Mouse (Mus musculus) kidney, embryonic 15.5 days (tissue): ENCODE data around the gene Ambra1. TPM values are rescaled to one million over a fixed set of nuclear protein-coding genes. Genes with fewer than 3 reads are reported as not detected.

Source experiments
- ATAC-seq: fragments of 200-750 bp; cut with Nextera tagmentation; replicated peaks from 2 replicates; pipeline ENCODE4 v1.8.0; 2017; ENCODE audit warnings: moderate TSS enrichment; ENCODE audit not compliant: low FRiP score
- H3K27ac ChIP-seq: fragments of 300-500 bp; sonication (generic); 2 replicates; pipeline ENCODE4 v1.5.1; 2015; ENCODE audit warnings: mild to moderate bottlenecking, inconsistent platforms
- H3K27me3 ChIP-seq: fragments of 300-500 bp; sonication (generic); 2 replicates; pipeline ENCODE4 v1.6.1; 2015; ENCODE audit warnings: inconsistent platforms
- H3K36me3 ChIP-seq: fragments of 300-500 bp; sonication (generic); 2 replicates; pipeline ENCODE4 v1.6.1; 2015; ENCODE audit warnings: inconsistent platforms
- H3K4me1 ChIP-seq: fragments of 300-500 bp; sonication (generic); 2 replicates; pipeline ENCODE4 v1.6.1; 2015; ENCODE audit warnings: inconsistent platforms
- H3K4me2 ChIP-seq: fragments of 300-500 bp; sonication (generic); 2 replicates; pipeline ENCODE4 v1.6.1; 2015; ENCODE audit warnings: moderate library complexity, mild to moderate bottlenecking, inconsistent platforms
- H3K4me3 ChIP-seq: fragments of 300-500 bp; sonication (generic); replicated peaks from 2 replicates; pipeline ENCODE4 v1.5.1; 2015; ENCODE audit warnings: mild to moderate bottlenecking, inconsistent platforms
- H3K9ac ChIP-seq: fragments of 300-500 bp; sonication (generic); 2 replicates; pipeline ENCODE4 v1.6.1; 2015; ENCODE audit warnings: mild to moderate bottlenecking, inconsistent platforms
- H3K9me3 ChIP-seq: fragments of 300-500 bp; sonication (generic); replicated peaks from 2 replicates; pipeline ENCODE4 v1.6.1; 2016; ENCODE audit warnings: inconsistent platforms
- WGBS: fragments of 180-500 bp; shearing (Covaris S2); methylation state at CpG from one replicate; pipeline ENCODE4 v1.1.7; 2015; ENCODE audit warnings: mixed read lengths; 5-methylcytosine and 5-hydroxymethylcytosine counted together
- polyA plus RNA-seq: library from polyadenylated mRNA; unstranded; fragments of >200 nt; fragmentation: Nextera tagmentation; extraction: Ambion mirVana; gene quantifications from 2 replicates; pipeline ENCODE4 v1.2.1, GENCODE M21; 2015

The Ambra1 gene
- polyA plus RNA-seq, 1 experiment from 2014 or later: 19.9 TPM

DNA sequence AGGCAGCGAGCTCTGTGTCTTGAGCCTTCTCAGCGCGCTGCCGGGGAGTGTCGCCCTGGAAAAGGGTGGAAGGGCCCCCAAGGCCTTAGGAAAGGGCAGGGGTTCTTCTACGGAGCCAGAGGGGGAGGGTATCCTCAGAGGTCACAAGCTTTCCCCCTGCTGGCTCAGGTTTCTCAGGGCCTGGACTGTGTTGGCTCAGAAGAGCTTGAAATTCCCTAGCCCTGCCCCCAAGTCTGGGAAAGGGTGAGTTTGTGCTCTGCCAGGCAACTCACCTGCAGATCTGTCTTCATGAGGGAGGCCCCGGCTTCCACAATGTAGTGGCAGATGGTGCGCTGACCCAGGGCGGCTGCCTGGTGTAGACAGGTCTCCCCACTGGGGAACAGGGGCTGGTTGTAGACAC lies 203.5 kb downstream of the Ambra1 start:
- ATAC-seq: peak; percentile 16; the same call in 1 of the 2 replicates
- peaks cover 52% of the 10 kb centered on the region for H3K4me1 ChIP-seq
- no peaks in the 10 kb centered on the region for H3K9me3 ChIP-seq
- H3K27me3 ChIP-seq: no peaks in the 10 kb centered on the region
- peak overlapping the region; percentile 96 for H3K27ac ChIP-seq
- no peak overlapping the region for H3K9ac ChIP-seq
- no peak overlapping the region for H3K4me3 ChIP-seq
- H3K36me3 ChIP-seq: peaks cover 55% of the 10 kb centered on the region
- WGBS: 30% methylated on average over 9 of the region's 9 CpGs
- H3K4me2 ChIP-seq: peak overlapping the region; percentile 65; the same call in 1 of the 2 replicates

DNA sequence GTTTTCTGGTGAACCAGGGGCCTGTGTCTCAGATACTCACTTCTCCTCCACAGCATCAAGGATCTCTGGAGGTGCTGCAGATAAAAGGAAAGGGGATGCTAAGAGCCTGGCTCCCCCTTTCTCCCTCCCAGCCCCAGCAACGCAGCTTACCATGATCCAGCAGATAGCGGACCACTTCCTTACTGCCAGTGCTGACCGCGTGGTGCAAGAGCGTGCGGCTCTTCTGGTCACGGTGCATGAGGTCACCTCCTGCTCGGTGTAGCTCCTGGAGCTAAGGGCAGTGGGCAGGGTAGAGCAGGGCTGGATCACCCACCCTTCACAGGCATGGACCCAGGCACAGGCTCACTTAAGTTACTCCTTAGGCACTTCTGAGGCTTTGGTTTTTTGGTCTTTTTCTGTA lies 204.1 kb downstream of the Ambra1 start:
- H3K4me2 ChIP-seq: no peak overlapping the region
- ATAC-seq: no peak
- peak overlapping the region; percentile 96 for H3K27ac ChIP-seq
- H3K27me3 ChIP-seq: no peaks in the 10 kb centered on the region
- 31% methylated on average over 8 of the region's 8 CpGs for WGBS
- H3K36me3 ChIP-seq: peaks cover 60% of the 10 kb centered on the region
- no peaks in the 10 kb centered on the region for H3K9me3 ChIP-seq
- H3K4me3 ChIP-seq: no peak overlapping the region
- H3K9ac ChIP-seq: no peak overlapping the region
- H3K4me1 ChIP-seq: peaks cover 51% of the 10 kb centered on the region

DNA sequence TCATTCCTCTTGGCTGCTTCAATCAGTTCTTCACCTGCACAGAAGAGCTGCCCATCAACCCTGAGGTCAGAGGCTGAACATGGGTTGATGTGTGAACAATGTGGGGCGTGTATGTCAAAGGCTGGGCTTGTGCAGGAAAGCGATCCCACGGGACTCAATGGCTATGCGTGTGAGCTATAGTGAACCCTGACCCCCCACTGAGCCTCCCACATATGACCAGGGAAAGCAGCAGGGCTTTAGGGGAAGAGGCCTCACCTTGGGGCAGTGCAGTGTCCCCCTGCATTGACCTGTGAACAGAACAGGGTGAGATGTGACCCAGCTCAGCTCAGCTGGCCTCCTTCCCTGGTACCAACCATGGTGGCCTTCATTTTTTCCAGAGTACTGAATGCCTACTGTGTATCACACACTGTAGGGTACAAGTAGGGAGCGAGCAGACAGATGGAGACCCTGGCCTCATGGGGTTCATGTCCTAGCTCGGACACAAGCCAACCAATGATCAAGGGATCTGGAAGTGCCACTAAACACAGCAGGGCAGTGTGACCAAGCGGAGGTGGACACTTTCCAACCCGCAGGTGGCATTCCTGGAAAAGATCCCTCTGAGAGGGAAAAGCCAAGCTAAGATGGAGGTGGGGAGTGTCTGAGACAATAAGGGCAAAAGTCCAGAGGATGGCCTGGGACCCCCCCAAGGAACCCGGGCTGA lies 205.0 kb downstream of the Ambra1 start:
- peaks cover 63% of the 10 kb centered on the region for H3K36me3 ChIP-seq
- no peak overlapping the region for H3K4me3 ChIP-seq
- no peaks in the 10 kb centered on the region for H3K27me3 ChIP-seq
- 78% methylated on average over 9 of the region's 9 CpGs for WGBS
- H3K9me3 ChIP-seq: no peaks in the 10 kb centered on the region
- no peak for ATAC-seq
- no peak overlapping the region for H3K27ac ChIP-seq
- H3K4me2 ChIP-seq: no peak overlapping the region
- H3K9ac ChIP-seq: no peak overlapping the region
- H3K4me1 ChIP-seq: peaks cover 46% of the 10 kb centered on the region

DNA sequence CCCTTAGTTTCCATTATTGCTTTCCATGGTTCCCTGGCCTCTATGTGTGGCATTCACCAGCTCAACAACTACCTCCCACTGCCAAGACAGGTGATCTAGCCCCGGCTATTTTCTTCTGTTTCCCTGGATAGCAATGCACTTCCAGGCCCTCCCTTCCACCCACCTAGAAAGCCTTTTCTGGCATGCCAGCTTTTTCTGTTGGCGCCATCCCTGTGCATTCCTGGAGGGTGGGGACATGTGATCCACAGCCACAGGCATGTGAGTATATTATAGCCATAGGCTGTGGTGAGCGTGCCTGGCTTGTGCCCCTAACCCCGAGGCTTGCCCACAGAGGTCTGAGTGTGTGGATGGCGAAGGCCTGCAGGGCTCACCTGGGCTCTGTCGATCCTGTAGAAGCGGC lies 206.2 kb downstream of the Ambra1 start:
- Histone ChIP-seq H3K4me2 (no peak overlapping the region), H3K4me1 (peaks cover 38% of the 10 kb centered on the region), H3K27me3 (no peaks in the 10 kb centered on the region), H3K9me3 (no peaks in the 10 kb centered on the region), H3K9ac (no peak overlapping the region), H3K27ac (no peak overlapping the region), H3K36me3 (peaks cover 73% of the 10 kb centered on the region), H3K4me3 (no peak overlapping the region)
- no peak for ATAC-seq
- 93% methylated on average over 7 of the region's 7 CpGs for WGBS

DNA sequence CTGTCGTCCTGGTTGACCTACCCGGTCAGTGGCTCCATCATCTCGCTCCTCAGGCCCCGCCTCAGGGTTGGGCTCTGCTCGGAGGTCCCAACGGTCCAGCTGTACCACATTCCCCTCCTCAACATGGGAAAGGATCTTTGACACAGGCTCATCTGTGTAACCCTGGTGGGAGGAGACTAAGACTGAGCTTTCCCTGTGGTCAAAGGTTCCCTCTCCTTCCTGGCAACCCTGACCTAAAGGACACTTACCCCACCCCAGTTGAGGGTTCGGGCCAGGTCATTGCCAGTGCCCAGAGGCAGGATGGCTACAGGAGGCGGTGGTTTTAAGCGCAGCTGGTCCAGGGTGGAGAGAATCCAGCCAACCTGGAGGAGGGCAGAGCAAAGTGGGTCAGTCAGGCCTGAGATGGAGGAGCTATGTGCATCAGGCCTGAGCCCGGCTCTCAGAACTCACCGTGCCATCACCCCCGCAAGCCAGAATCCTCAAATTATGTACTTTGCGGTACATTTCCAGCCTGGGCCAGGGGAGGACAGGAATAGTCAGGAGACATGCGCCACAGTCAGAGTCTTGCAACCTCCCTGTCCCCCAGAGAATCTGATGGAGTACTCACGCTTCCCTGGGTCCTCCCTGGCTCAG lies 209.5 kb downstream of the Ambra1 start:
- Histone ChIP-seq H3K4me2 (no peak overlapping the region), H3K27me3 (no peaks in the 10 kb centered on the region), H3K4me3 (no peak overlapping the region), H3K9me3 (no peaks in the 10 kb centered on the region), H3K27ac (no peak overlapping the region), H3K9ac (no peak overlapping the region), H3K36me3 (peaks cover 76% of the 10 kb centered on the region), H3K4me1 (peaks cover 8% of the 10 kb centered on the region)
- no peak for ATAC-seq
- WGBS: 79% methylated on average over 15 of the region's 15 CpGs

DNA sequence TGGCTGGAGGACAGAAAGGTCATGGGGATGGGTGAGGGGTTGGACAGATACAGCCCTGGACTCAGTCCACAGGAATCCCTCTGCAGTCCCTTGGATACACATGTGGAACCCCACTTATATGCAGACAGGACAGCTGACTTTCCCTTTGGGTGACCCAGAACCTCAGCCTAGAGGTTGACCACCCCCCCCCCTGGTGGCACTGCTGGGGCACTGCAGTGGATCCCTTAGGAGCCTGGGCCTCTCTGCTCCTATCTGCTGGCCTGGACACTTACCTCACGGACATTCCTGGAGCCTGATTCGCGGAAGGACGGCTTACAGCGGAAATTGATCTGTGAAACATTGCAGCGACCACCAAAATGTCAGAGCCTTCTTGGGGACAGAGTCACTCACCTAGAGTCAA lies 212.4 kb downstream of the Ambra1 start:
- H3K4me2 ChIP-seq: no peak overlapping the region

DNA sequence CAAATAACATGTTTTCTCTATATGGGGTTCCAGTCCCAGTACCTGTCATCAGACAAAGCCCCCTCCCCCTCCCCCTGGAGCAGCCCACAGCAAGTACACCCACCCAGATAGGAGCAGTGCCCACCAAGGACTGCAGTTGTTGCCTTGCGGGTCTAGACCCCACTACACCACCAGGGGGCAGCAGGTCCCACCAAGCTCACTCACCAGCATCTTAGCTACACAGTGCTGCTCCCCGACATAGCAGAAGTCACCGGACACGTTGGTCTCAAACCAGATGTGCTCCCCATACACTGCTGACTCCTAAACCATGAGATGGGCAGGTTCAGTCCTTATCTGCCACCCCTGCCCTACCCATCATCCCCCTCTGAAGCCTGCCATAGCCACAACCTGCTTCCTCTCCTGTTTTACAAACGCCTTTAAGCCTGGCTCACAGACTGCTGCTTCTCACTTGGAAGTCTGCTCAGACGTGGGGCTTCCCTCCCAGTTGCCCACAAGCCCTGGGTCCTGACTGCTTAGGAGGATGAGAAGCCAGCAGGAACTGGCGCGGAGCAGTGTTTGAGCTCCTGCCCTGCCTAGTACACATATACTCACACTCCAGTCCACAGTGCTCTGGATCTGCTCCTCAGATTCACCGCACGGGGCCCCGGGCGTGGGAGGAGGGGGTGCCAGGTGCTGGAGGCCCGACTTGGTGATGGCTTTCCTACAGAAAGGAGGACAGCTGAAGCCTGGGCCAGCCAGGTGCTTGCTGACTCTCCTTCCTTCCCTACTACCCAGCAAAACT lies 214.4 kb downstream of the Ambra1 start:
- H3K9me3 ChIP-seq: no peaks in the 10 kb centered on the region
- no peak overlapping the region for H3K27ac ChIP-seq
- H3K4me3 ChIP-seq: no peak overlapping the region
- no peaks in the 10 kb centered on the region for H3K27me3 ChIP-seq
- peaks cover 46% of the 10 kb centered on the region for H3K4me1 ChIP-seq
- ATAC-seq: peak; percentile 49
- H3K4me2 ChIP-seq: no peak overlapping the region
- H3K9ac ChIP-seq: no peak overlapping the region
- 40% methylated on average over 13 of the region's 13 CpGs for WGBS
- peaks cover 26% of the 10 kb centered on the region for H3K36me3 ChIP-seq

More for the DNA sequence above, 212.4 kb downstream of the Ambra1 start:
- no peak overlapping the region for H3K27ac ChIP-seq
- no peak overlapping the region for H3K4me3 ChIP-seq
- H3K4me1 ChIP-seq: peaks cover 26% of the 10 kb centered on the region
- peaks cover 46% of the 10 kb centered on the region for H3K36me3 ChIP-seq
- 68% methylated on average over 6 of the region's 6 CpGs for WGBS
- H3K9ac ChIP-seq: no peak overlapping the region
- no peak for ATAC-seq
- H3K9me3 ChIP-seq: no peaks in the 10 kb centered on the region
- no peaks in the 10 kb centered on the region for H3K27me3 ChIP-seq

DNA sequence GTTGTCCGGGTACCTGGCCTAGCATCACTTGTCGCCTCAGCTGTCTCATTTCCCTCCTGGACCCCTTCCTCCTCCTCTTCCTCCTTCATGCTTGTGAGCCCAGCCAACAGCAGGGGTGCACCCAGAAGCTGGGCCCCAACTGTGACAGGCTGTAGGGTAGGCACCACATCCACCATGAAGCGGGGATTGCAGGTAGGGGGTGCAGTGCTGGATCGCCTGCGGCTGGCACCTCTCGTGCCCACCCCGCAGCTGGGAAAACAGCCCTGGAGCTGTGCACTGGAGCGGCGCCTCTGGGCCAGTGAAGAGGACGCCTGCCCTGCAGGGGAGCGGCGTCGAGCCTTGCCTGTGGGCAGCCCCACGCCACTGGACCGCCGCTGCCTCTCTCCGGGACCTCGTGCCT lies 215.5 kb downstream of the Ambra1 start, which contains the start of gene Gm9821:
Gene Gm9821, plus strand, starts transcription at position 221 of the 400 bp plus-strand sequence.
- H3K27ac ChIP-seq: no peak within 1 kb of the TSS
- no peak within 1 kb of the TSS for H3K4me2 ChIP-seq
- peaks cover 57% of the 10 kb centered on the region for H3K4me1 ChIP-seq
- no peak within 1 kb of the TSS for H3K4me3 ChIP-seq
- H3K9me3 ChIP-seq: no peaks in the 10 kb centered on the region
- no peak within 1 kb of the TSS for H3K9ac ChIP-seq
- WGBS: 80% methylated on average over 18 of the region's 18 CpGs
- ATAC-seq: no peak
- no peaks in the 10 kb centered on the region for H3K27me3 ChIP-seq
- peaks cover 15% of the 10 kb centered on the region for H3K36me3 ChIP-seq

DNA sequence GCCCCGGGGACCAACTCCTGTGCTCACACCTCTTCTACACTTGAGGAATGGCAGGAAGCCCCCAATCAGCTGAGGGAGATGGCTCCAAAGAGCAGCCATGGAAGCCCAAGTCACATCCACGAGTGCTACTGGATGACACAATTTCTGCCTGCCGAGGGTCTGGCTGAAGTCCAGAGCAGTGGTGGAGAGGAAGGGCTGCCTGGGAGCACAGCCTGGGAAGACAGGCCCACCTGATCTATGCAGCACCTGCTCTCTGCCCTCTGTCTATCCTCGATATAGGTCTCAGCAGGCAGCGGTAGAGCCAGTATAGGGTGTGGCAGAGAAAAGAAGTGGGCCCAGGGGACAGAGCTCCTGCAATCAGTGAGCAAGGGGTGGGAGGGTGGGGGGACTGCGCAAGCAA lies 216.9 kb downstream of the Ambra1 start:
- WGBS: 65% methylated on average over 6 of the region's 6 CpGs
- H3K4me3 ChIP-seq: no peak overlapping the region
- no peaks in the 10 kb centered on the region for H3K9me3 ChIP-seq
- peaks cover 62% of the 10 kb centered on the region for H3K4me1 ChIP-seq
- no peak overlapping the region for H3K4me2 ChIP-seq
- no peak overlapping the region for H3K27ac ChIP-seq
- ATAC-seq: no peak
- 0 out of 2 replicates have a peak overlapping the region, but pooled peaks have one; percentile 7 for H3K9ac ChIP-seq
- no peaks in the 10 kb centered on the region for H3K27me3 ChIP-seq
- H3K36me3 ChIP-seq: peaks cover 6% of the 10 kb centered on the region; the same call in 1 of the 2 replicates

DNA sequence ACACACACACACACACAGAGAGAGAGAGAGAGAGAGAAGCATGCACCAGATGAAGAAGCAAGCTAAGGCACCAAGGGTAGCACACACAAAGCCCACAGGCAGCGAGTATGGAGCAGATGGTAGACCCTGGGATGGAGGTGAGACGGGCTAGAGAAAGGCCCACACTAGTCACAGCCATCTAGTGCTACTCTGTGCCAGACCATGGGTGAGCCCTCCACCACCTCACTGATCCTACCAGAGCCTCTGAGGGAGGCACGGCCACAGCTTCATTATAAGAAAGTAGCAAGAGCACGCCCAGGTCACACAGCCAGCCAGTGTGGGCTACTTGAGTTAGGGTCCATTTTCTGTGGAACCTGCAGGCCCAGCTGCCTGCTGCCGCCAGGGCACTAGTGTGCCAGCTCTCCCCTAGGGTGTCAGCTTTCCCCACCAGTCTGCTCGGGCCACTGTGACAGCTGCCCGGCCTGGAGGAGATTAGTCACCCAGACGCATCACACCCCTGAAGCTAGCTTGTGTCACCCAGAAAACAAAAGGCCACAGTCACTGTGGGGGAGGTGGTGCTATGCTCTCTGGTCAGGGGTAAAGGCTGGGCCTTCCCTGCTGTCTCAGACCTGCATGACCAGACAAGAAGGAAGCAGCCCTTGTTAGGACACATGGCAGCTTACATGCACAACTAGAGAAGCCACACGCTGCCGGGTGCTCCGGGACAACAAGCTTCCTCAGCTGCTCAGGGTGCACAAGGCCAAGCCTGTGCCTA lies 217.6 kb downstream of the Ambra1 start:
- H3K9me3 ChIP-seq: no peaks in the 10 kb centered on the region
- H3K27me3 ChIP-seq: no peaks in the 10 kb centered on the region
- ATAC-seq: peak; percentile 17; the same call in 1 of the 2 replicates
- H3K9ac ChIP-seq: no peak overlapping the region
- H3K36me3 ChIP-seq: peaks cover 3% of the 10 kb centered on the region; the same call in 1 of the 2 replicates
- H3K27ac ChIP-seq: peak overlapping the region; percentile 77
- WGBS: 47% methylated on average over 11 of the region's 11 CpGs
- H3K4me2 ChIP-seq: 0 out of 2 replicates have a peak overlapping the region, but pooled peaks have one; percentile 15
- H3K4me3 ChIP-seq: no peak overlapping the region
- peaks cover 62% of the 10 kb centered on the region for H3K4me1 ChIP-seq

DNA sequence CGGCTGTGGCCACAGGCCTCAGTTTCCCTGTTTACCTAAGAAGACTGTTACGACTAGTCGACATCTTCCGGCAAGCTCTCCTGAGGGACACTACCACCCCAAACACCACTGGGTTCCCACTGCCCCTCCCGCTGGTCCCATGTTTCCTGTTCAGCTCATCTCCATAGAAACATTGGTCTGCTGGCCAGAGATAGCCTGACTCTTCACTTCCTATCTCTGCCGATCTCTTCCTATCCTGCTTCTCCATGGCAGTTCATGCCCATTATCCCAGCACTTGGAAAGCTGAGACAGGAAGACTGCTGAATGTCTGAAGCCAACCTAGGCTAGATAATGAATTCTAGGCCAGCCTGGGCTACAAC lies 218.2 kb downstream of the Ambra1 start:
- no peak for ATAC-seq
- peak overlapping the region; percentile 77 for H3K27ac ChIP-seq

More for the DNA sequence above, 218.2 kb downstream of the Ambra1 start:
- Histone ChIP-seq H3K9ac (no peak overlapping the region), H3K36me3 (peaks cover 3% of the 10 kb centered on the region; the same call in 1 of the 2 replicates), H3K9me3 (no peaks in the 10 kb centered on the region), H3K4me1 (peaks cover 62% of the 10 kb centered on the region), H3K4me2 (0 out of 2 replicates have a peak overlapping the region, but pooled peaks have one; percentile 15), H3K27me3 (no peaks in the 10 kb centered on the region), H3K4me3 (no peak overlapping the region)
- 64% methylated on average over 6 of the region's 6 CpGs for WGBS
